Mouse (Mus musculus): ENCODE data around the gene Igsf9b. TPM values are rescaled to one million over a fixed set of nuclear protein-coding genes. Genes with fewer than 3 reads are reported as not detected.

Igsf9b gene
- polyA plus RNA-seq, 1 experiment from 2014 or later, result 26.8 TPM

- Histone ChIP-seq H3K4me3 (ENCODE audit: low read length) (no peak overlapping the region), H3K9me3 (ENCODE audit: control insufficient read depth, low read length) (no peaks in the 10 kb centered on the region), H3K27ac (ENCODE audit: low read depth, low read length) (no peak overlapping the region), H3K4me1 (ENCODE audit: control insufficient read depth, insufficient read depth, low read depth, low read length) (peaks cover 6% of the 10 kb centered on the region), H3K36me3 (ENCODE audit: control insufficient read depth, insufficient read depth, low read length) (no peaks in the 10 kb centered on the region), H3K27me3 (replicated peaks; ENCODE audit: control insufficient read depth, insufficient read depth, low read length) (no peaks in the 10 kb centered on the region; the same call in 1 of the 2 replicates), H3K9ac (ENCODE audit: low read depth, low read length) (no peak overlapping the region), H3K4me2 (ENCODE audit: low read length) (no peak overlapping the region)
- no peak for ATAC-seq
- 93% methylated on average over 4 of the region's 4 CpGs for WGBS
Measured at GRCm38 (mm10) chr9:27286859-27287258, 12.1 kb upstream of the Igsf9b start.

- no peaks in the 10 kb centered on the region for H3K36me3 ChIP-seq (ENCODE audit: control insufficient read depth, insufficient read depth, low read length)
- no peak overlapping the region for H3K4me2 ChIP-seq (ENCODE audit: low read length)
- no peak overlapping the region for H3K9ac ChIP-seq (ENCODE audit: low read depth, low read length)
- H3K27ac ChIP-seq (ENCODE audit: low read depth, low read length), result no peak overlapping the region
- H3K4me3 ChIP-seq (ENCODE audit: low read length), result no peak overlapping the region
- H3K9me3 ChIP-seq (ENCODE audit: control insufficient read depth, low read length), result no peaks in the 10 kb centered on the region
- WGBS, result 45% methylated on average over 5 of the region's 5 CpGs
- H3K4me1 ChIP-seq (ENCODE audit: control insufficient read depth, insufficient read depth, low read depth, low read length), result peaks cover 6% of the 10 kb centered on the region
- H3K27me3 ChIP-seq (replicated peaks; ENCODE audit: control insufficient read depth, insufficient read depth, low read length), result no peaks in the 10 kb centered on the region; the same call in 1 of the 2 replicates
- no peak for ATAC-seq
Measured at GRCm38 (mm10) chr9:27287419-27287818, 11.6 kb upstream of the Igsf9b start.

- no peaks in the 10 kb centered on the region for H3K36me3 ChIP-seq (ENCODE audit: control insufficient read depth, insufficient read depth, low read length)
- peaks cover 3% of the 10 kb centered on the region; the same call in 1 of the 2 replicates for H3K27me3 ChIP-seq (replicated peaks; ENCODE audit: control insufficient read depth, insufficient read depth, low read length)
- H3K4me1 ChIP-seq (ENCODE audit: control insufficient read depth, insufficient read depth, low read depth, low read length), result peaks cover 6% of the 10 kb centered on the region
- no peaks in the 10 kb centered on the region for H3K9me3 ChIP-seq (ENCODE audit: control insufficient read depth, low read length)
- peak; percentile 87 for ATAC-seq
- H3K27ac ChIP-seq (ENCODE audit: low read depth, low read length), result no peak overlapping the region
- no peak overlapping the region for H3K4me2 ChIP-seq (ENCODE audit: low read length)
- WGBS, result 9% methylated on average over 7 of the region's 7 CpGs
- H3K4me3 ChIP-seq (ENCODE audit: low read length), result no peak overlapping the region
- no peak overlapping the region for H3K9ac ChIP-seq (ENCODE audit: low read depth, low read length)
Measured at GRCm38 (mm10) chr9:27288442-27288841, 10.6 kb upstream of the Igsf9b start.

DNA sequence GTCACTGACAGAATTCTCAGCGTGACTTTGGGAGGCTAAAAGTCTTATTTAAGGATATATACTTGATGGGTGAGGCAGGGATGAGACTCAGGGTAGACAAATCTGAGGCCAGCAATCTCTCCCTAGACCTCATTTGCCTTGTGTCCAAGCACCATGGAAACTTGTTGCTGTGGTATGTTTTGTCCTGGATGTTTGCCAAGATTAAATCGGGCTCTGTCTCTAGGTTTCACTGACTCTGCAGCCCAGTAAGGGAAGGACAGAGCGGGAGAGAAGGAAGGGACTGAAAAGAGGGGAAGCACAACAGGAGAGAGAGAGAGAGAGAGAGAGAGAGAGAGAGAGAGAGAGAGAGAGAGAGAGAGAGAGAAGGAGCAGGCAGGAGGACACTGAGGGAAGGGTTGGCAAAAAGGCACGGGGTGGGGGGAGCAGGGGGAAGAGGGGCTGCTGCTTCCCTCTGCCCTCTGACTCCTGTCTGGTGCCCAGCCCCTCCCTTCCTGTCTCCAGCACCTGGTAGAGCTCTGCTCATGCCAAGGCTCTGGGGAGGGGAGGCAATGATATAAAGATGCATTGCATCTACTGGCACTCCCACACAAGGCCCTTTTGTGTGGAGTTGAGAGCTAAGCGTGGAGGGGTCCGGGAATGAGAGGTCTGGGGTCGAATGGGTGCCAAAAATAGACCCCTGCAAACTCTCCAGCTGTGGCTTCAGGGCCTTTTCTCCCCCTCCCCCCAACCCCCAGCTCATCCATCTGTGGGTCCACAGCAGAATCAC lies 9.3 kb upstream of the Igsf9b start:
- WGBS, result 21% methylated on average over 7 of the region's 7 CpGs
- peaks cover 6% of the 10 kb centered on the region for H3K4me1 ChIP-seq (ENCODE audit: control insufficient read depth, insufficient read depth, low read depth, low read length)
- H3K27ac ChIP-seq (ENCODE audit: low read depth, low read length), result no peak overlapping the region
- no peak overlapping the region for H3K4me2 ChIP-seq (ENCODE audit: low read length)
- no peaks in the 10 kb centered on the region for H3K9me3 ChIP-seq (ENCODE audit: control insufficient read depth, low read length)
- H3K36me3 ChIP-seq (ENCODE audit: control insufficient read depth, insufficient read depth, low read length), result no peaks in the 10 kb centered on the region
- peaks cover 3% of the 10 kb centered on the region; the same call in 1 of the 2 replicates for H3K27me3 ChIP-seq (replicated peaks; ENCODE audit: control insufficient read depth, insufficient read depth, low read length)
- peak; percentile 82 for ATAC-seq
- no peak overlapping the region for H3K9ac ChIP-seq (ENCODE audit: low read depth, low read length)
- no peak overlapping the region for H3K4me3 ChIP-seq (ENCODE audit: low read length)

DNA sequence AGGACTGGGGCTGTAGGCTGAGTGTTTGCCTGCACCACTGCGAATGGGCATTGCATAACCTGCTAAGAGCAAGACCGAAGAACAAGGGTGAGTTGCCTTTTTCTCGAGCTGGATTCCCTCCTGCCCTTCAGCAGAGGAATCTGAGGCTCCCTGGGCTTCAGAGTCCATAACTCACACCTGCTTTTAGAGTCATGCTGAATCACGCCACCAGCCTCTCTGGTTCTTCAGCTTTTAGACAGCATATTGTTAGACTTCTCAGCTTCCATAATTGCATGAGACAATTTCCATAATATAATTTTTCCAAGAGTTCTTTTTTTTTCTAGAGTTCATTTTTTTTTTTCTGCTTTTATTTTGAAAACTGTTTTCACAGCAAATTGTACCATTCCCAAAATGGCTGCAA lies 4.6 kb upstream of the Igsf9b start:
- H3K27ac ChIP-seq (ENCODE audit: low read depth, low read length), result no peak overlapping the region
- H3K9ac ChIP-seq (ENCODE audit: low read depth, low read length), result no peak overlapping the region
- H3K9me3 ChIP-seq (ENCODE audit: control insufficient read depth, low read length), result no peaks in the 10 kb centered on the region
- peaks cover 3% of the 10 kb centered on the region for H3K27me3 ChIP-seq (replicated peaks; ENCODE audit: control insufficient read depth, insufficient read depth, low read length)
- H3K4me1 ChIP-seq (ENCODE audit: control insufficient read depth, insufficient read depth, low read depth, low read length), result peaks cover 8% of the 10 kb centered on the region
- no peak for ATAC-seq
- H3K4me3 ChIP-seq (ENCODE audit: low read length), result no peak overlapping the region
- no peaks in the 10 kb centered on the region for H3K36me3 ChIP-seq (ENCODE audit: control insufficient read depth, insufficient read depth, low read length)
- no peak overlapping the region for H3K4me2 ChIP-seq (ENCODE audit: low read length)
- WGBS, result 74% methylated on average over 4 of the region's 4 CpGs

- H3K4me3 ChIP-seq (ENCODE audit: low read length), result peak overlapping the region; percentile 89
- peak overlapping the region; percentile 77 for H3K4me2 ChIP-seq (ENCODE audit: low read length)
- ATAC-seq, result no peak; the same call in 1 of the 2 replicates
- H3K27me3 ChIP-seq (replicated peaks; ENCODE audit: control insufficient read depth, insufficient read depth, low read length), result no peaks in the 10 kb centered on the region; the same call in 1 of the 2 replicates
- under 1% methylated on average over 68 of the region's 68 CpGs for WGBS
- H3K9ac ChIP-seq (ENCODE audit: low read depth, low read length), result peak overlapping the region; percentile 84
- no peaks in the 10 kb centered on the region for H3K9me3 ChIP-seq (ENCODE audit: control insufficient read depth, low read length)
- peak overlapping the region; percentile 89 for H3K27ac ChIP-seq (ENCODE audit: low read depth, low read length)
- no peaks in the 10 kb centered on the region for H3K36me3 ChIP-seq (ENCODE audit: control insufficient read depth, insufficient read depth, low read length)
- H3K4me1 ChIP-seq (ENCODE audit: control insufficient read depth, insufficient read depth, low read depth, low read length), result peaks cover 44% of the 10 kb centered on the region
Measured at GRCm38 (mm10) chr9:27299286-27300187, 533 bp downstream of the Igsf9b start.

DNA sequence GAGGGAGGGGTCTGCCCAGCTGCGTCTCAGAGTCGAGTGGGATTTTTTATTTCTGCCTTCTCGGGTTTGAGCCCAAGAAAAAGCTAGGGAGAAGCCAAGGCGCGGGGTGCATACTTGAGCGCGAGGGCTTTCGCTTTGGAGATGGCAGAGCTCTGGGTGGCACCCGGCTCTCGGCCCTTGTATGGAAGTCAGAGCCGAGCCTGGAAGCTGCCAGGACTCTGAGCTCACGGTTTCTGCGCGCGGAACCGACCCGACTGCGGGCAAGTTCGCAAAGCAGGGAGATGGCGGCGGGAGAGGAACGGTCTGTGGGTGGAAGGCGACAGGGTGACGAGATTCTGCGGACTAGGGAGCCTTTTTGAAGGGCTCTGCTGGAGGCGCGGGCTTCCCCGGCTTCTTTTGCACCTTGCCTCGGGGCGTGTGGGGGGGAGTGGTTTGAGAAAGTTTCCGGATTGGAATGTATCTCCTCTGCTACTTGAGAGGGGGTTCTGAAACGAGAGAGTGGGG lies 1.2 kb downstream of the Igsf9b start:
- Histone ChIP-seq H3K4me2 (ENCODE audit: low read length) (peak overlapping the region; percentile 77), H3K9me3 (ENCODE audit: control insufficient read depth, low read length) (no peaks in the 10 kb centered on the region), H3K9ac (ENCODE audit: low read depth, low read length) (peak overlapping the region; percentile 84), H3K36me3 (ENCODE audit: control insufficient read depth, insufficient read depth, low read length) (no peaks in the 10 kb centered on the region), H3K27ac (ENCODE audit: low read depth, low read length) (peak overlapping the region; percentile 89), H3K4me1 (ENCODE audit: control insufficient read depth, insufficient read depth, low read depth, low read length) (peaks cover 44% of the 10 kb centered on the region), H3K27me3 (replicated peaks; ENCODE audit: control insufficient read depth, insufficient read depth, low read length) (no peaks in the 10 kb centered on the region; the same call in 1 of the 2 replicates), H3K4me3 (ENCODE audit: low read length) (peak overlapping the region; percentile 89)
- no peak for ATAC-seq
- WGBS, result under 1% methylated on average over 32 of the region's 32 CpGs

DNA sequence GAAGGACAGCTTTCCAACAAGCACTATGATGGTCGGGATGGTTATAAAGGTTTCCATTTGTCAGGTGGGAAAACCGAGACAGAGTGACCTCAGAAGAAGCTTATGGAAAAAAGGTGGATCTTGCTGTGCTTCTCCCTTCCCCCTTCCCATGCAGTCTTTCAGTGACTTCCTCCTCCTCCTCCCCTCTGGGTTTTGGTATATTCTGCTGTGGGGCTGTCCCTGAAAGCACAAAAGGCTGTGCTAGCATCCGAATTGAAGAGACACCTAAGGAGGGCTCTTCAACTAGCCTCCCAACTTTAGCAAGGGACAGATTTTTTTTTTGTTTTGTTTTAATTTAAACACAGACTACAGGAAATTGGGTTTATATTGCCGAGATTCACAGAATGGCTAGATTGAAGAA lies 1.7 kb downstream of the Igsf9b start:
- Histone ChIP-seq H3K4me3 (ENCODE audit: low read length) (peak overlapping the region; percentile 89), H3K27ac (ENCODE audit: low read depth, low read length) (no peak overlapping the region), H3K36me3 (ENCODE audit: control insufficient read depth, insufficient read depth, low read length) (no peaks in the 10 kb centered on the region), H3K4me1 (ENCODE audit: control insufficient read depth, insufficient read depth, low read depth, low read length) (peaks cover 45% of the 10 kb centered on the region), H3K9me3 (ENCODE audit: control insufficient read depth, low read length) (no peaks in the 10 kb centered on the region), H3K27me3 (replicated peaks; ENCODE audit: control insufficient read depth, insufficient read depth, low read length) (no peaks in the 10 kb centered on the region; the same call in 1 of the 2 replicates), H3K4me2 (ENCODE audit: low read length) (peak overlapping the region; percentile 77), H3K9ac (ENCODE audit: low read depth, low read length) (peak overlapping the region; percentile 84)
- ATAC-seq, result no peak
- WGBS, result 9% methylated on average over 4 of the region's 4 CpGs

- Histone ChIP-seq H3K4me3 (ENCODE audit: low read length) (peak overlapping the region; percentile 89), H3K9me3 (ENCODE audit: control insufficient read depth, low read length) (no peaks in the 10 kb centered on the region), H3K9ac (ENCODE audit: low read depth, low read length) (peak overlapping the region; percentile 84), H3K27ac (ENCODE audit: low read depth, low read length) (no peak overlapping the region), H3K4me1 (ENCODE audit: control insufficient read depth, insufficient read depth, low read depth, low read length) (peaks cover 51% of the 10 kb centered on the region), H3K36me3 (ENCODE audit: control insufficient read depth, insufficient read depth, low read length) (no peaks in the 10 kb centered on the region), H3K27me3 (replicated peaks; ENCODE audit: control insufficient read depth, insufficient read depth, low read length) (no peaks in the 10 kb centered on the region), H3K4me2 (ENCODE audit: low read length) (peak overlapping the region; percentile 77)
- no peak for ATAC-seq
- 46% methylated on average over 5 of the region's 5 CpGs for WGBS
Measured at GRCm38 (mm10) chr9:27301486-27301885, 2.5 kb downstream of the Igsf9b start.
